Mouse (Mus musculus) Patski (cell line): ENCODE data around the gene Cfap300. TPM values are rescaled to one million over a fixed set of nuclear protein-coding genes. Genes with fewer than 3 reads are reported as not detected.
A peak's percentile ranks its signal among the peaks of the same experiment; 100 is the strongest.

Source experiments
- ATAC-seq: fragments of 100-300 bp; one replicate; pipeline ENCODE4 v1.8.0; 2021
- CTCF ChIA-PET: fragments of 350-600 bp; sonication (Branson Sonifier 250); formaldehyde crosslinking; loops from one replicate; lab custom pipeline; 2022; ENCODE audit warnings: inconsistent platforms; lab: Charles Lee
- POLR2A ChIA-PET: fragments of 350-600 bp; sonication (Branson Sonifier 250); formaldehyde crosslinking; loops from one replicate; lab custom pipeline; 2022; ENCODE audit warnings: antibody characterized with exemption, inconsistent platforms; lab: Charles Lee
- DNase-seq: peaks from one replicate; pipeline ENCODE4 v3.0.0-alpha.2; 2011; ENCODE audit warnings: low read depth, low spot score
- H3K27me3 ChIP-seq: fragments of 371-371 bp; one replicate; pipeline ENCODE4 v1.5.1; 2021
- CTCF ChIP-seq: fragments of 100-300 bp; IDR thresholded peaks from one replicate; pipeline ENCODE4 v1.5.1; 2021
- in situ Hi-C: fragments of 300-500 bp; cut with MboI; formaldehyde crosslinking; loops from 3 replicates; pipeline ENCODE4 v1.11.1; 2018; ENCODE audit warnings: low pct_unique_long_range_greater_than_20kb, mixed read lengths
- polyA plus RNA-seq: library from polyadenylated mRNA; unstranded; gene quantifications from one replicate; pipeline ENCODE4 v1.2.3, GENCODE M21; 2021

Gene Cfap300
- polyA plus RNA-seq, result 16.5 TPM

DNA sequence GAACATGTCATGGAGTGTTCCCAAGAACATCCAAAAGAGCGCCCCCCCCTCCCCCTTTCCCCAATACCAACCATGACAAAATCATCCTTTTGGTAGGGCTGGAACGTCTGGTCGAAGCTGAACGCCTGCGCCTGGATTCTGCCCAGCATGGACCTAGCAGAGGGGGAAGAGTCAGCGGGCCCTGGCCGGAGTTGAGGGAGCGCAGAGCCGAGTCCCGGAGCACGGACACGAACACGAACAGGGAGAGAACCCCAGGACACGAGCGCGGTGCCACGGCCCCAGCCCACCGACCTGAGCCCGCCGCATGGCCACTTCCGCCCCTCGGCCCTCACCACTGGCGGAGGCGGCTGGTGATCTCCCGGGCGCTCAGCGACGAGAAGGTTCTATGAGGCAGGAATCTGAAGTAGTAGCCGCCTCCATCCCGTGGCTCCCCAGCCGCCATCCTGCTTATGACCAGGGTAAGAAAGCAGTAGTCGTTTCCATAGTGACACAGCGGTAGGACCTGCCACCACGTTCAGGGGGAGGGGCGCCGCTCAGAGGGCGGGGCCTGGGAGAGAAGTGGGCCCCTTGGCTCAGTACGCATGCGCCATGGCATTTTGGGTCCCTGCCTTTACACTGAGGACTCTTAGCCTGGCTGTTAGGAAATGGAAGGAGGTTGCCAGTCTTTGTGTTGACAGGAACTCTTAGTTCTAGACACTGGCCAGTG lies at the start of gene Cfap300:
Gene Cfap300, minus strand, starts transcription at position 486 of the 706 bp plus-strand sequence.
- POLR2A ChIA-PET, result no interaction called here
- in situ Hi-C loops, result no loop called here
- TF ChIP-seq CTCF, result no peak
- peak; percentile 61 for DNase-seq
- peak; percentile 95 for ATAC-seq
- H3K27me3 ChIP-seq, result no peaks in the 10 kb centered on the region
- CTCF ChIA-PET, result interaction anchor here (1.3 kb wide), 1 partner anchor 44 kb away, joined by 3 read pairs; no protein-coding TSS in a partner anchor

DNA sequence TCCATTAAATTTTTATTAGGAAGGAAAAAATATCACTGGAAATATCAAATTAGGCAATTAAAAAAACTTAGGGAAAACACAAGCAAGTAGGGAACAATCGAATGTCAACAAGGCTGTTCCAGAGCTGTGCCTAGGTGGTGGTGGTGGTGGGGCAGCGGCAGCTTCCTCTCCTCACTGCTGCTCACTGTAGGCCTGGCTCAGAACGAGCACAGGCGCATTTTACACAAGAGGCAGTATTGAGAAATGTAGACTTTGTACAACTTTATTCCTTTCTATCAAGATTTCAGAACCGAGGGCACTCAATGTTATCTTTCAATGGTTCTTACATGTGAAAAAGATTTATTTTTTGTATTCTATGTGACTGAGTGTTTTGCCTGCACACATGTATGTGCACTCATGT lies 36.3 kb upstream of the Cfap300 start:
- ATAC-seq, result no peak
- ChIA-PET POLR2A (no interaction called here), CTCF (no interaction called here)
- in situ Hi-C loops, result no loop called here
- H3K27me3 ChIP-seq, result no peaks in the 10 kb centered on the region
- DNase-seq, result no peak
- no peak for TF ChIP-seq CTCF

DNA sequence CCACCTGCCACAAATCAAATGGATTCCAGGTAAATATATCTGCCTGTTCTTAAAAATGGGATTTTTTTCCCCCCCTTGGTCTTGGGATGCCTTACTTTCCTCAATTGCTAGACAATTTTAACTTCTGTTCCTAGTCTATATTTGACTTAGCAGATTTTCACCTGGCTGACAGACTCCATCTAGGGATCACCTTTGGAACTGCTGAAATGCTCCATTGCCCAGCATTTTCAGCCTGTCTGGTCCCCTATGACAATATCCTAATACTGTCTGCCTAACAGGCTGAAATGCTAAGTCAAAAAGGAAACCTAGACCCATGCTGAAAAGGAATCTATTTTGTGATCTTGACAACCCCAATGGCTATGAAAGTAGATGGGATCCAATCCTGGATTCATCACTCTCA lies 31.7 kb upstream of the Cfap300 start:
- ATAC-seq, result no peak
- POLR2A ChIA-PET, result no interaction called here
- peak; percentile 7 for DNase-seq
- CTCF ChIA-PET, result interaction anchor here (1.2 kb wide), 1 partner anchor 13 kb away, joined by 4 read pairs; no protein-coding TSS in a partner anchor
- no peaks in the 10 kb centered on the region for H3K27me3 ChIP-seq
- TF ChIP-seq CTCF, result peak; percentile 64
- in situ Hi-C loops, result no loop called here

DNA sequence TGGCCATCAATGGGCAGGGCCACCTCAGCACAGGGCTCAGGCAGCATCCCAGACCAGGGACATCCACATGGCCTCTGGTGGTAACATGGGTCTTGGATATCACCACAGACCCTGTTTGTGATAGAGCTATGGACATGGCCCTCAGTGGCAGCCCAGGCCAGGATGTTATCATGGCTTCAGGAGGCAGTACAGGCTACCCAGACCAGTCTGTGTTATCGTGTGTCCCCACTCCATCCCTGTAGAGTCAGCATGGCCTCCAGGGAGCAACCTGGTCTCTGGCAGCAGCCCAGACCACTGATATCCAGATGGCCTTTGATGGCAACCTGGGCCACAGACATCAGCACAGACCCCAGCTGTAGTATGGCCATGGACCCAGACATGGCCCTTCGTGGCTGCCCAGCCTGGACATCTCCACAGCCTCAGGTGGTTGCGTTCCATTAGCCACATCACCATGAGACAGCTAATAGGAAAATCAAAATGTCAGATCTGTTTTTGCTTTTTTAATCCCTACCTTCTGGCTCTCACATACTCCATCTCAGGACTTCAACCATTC lies 30.7 kb upstream of the Cfap300 start:
- ChIA-PET POLR2A (no interaction called here), CTCF (interaction anchor here (1.0 to 1.2 kb wide), 2 partner anchors 11 to 177 kb away, joined by 3 to 4 read pairs; no protein-coding TSS in a partner anchor)
- ATAC-seq (no peak), DNase-seq (no peak)
- no peaks in the 10 kb centered on the region for H3K27me3 ChIP-seq
- in situ Hi-C loops, result no loop called here
- no peak for TF ChIP-seq CTCF

DNA sequence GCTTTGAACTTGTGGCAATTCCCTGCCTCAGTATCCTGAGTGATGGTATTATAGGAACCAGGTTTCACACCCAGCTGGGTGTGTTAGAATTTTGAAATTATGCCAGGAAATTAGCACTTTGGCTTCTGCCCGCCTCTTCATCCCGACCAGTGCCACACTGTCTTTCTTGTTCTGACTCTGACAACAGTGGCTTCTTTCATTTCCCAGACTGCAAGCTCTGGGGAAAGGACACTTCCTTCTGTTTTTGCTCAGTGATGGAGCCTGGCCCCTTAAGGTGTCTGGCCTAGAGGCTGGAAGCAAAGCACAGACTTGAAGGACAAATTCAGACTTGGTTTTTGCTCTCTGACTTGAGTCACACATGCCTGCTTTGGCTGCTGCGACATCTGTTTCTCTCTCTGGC lies 17.0 kb upstream of the Cfap300 start:
- in situ Hi-C loops, result no loop called here
- no peaks in the 10 kb centered on the region for H3K27me3 ChIP-seq
- ATAC-seq, result no peak
- CTCF ChIA-PET, result no interaction called here
- no peak for DNase-seq
- POLR2A ChIA-PET, result no interaction called here
- no peak for TF ChIP-seq CTCF

DNA sequence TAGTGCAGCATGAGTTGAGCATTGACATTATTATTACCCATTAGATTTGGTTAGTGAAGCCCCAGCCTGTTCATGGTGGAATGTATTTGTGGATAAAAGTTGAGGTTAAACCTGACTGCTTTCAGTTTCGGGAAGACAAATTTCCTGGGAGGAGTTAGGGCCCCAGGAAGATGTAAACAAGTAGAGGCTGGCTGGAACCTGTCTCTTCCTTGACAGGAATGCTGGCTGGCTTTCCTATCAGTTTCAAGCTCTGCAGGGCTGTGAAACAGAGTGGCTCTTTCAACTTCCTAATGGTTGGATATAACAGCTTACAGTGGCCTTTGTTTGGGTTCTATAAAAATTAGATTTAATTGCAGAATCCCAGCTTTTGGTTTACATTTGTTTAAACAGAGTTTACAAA lies 12.2 kb upstream of the Cfap300 start:
- ATAC-seq (no peak), DNase-seq (no peak)
- no peaks in the 10 kb centered on the region for H3K27me3 ChIP-seq
- in situ Hi-C loops, result no loop called here
- ChIA-PET POLR2A (no interaction called here), CTCF (interaction anchor here (2.0 kb wide), 1 partner anchor 10 kb away, joined by 6 read pairs; no protein-coding TSS in a partner anchor)
- TF ChIP-seq CTCF, result no peak

DNA sequence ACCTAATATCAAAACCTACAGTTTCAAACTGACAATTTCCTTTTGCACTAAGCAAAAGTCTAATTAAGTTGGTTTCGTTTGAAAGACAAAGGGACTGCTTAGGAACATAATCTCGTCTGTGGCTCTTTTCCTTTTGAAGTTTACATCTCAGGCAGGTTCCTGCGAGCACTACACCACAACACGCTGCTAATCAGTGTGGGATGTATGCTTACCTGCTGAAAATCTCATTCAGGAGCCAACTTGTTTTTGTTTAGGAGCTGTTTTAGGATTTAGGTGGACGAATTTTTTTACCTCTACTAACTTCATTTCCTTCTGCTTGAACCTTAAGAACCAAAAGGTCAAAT lies 393 bp upstream of the Cfap300 start:
- no peaks in the 10 kb centered on the region for H3K27me3 ChIP-seq
- in situ Hi-C loops, result no loop called here
- CTCF ChIA-PET, result interaction anchor here (0.8 to 2.5 kb wide), 4 partner anchors 12 to 45 kb away, joined by 3 to 6 read pairs (median 3); no protein-coding TSS in a partner anchor
- DNase-seq, result no peak
- ATAC-seq, result peak; percentile 6
- TF ChIP-seq CTCF, result no peak
- POLR2A ChIA-PET, result no interaction called here

DNA sequence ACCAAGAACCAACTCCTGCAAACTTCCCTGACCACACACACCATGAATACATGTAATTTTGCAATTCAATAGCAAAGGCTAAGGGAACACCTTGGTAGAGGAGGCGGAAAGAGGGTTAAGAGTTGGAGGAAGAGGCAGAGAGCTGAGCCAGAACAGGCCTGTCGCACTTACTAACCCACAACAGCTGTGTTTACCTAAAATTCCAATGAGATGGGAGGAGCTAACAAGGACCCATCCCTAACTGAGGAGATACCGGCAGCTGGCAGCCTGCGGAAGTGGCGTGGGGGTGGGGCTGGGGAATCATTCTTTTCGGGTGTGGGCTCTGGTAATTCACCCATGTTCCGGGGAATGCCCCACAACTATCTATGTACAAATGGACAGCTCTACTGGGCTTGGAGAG lies 7.1 kb downstream of the Cfap300 start:
- ATAC-seq (no peak), DNase-seq (no peak)
- TF ChIP-seq CTCF, result no peak
- POLR2A ChIA-PET, result interaction anchor here (0.6 kb wide), 1 partner anchor 272 kb away, joined by 3 read pairs; no protein-coding TSS in a partner anchor
- H3K27me3 ChIP-seq, result no peaks in the 10 kb centered on the region
- CTCF ChIA-PET, result no interaction called here
- in situ Hi-C loops, result no loop called here

DNA sequence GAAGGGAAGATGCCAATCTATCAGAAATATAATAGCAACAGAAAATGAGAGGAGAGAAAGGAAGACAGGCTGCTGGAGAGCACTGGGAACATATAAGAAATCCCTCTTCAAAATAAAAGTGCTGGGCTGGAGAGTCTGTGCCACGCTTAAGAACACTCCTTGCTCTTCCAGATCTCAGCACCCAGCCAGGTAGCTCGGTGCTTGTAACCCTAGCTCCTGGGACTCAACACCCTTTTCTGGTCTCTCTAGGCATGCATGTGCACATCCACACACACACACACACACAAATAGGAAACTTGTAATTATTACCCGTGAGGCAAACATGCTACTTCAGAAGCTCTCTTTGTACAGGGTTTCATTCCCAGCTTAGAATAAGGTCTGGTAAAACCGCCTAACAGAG lies 7.5 kb downstream of the Cfap300 start:
- CTCF ChIA-PET, result interaction anchor here (0.9 to 2.0 kb wide), 2 partner anchors 16 to 30 kb away, joined by 3 to 9 read pairs; no protein-coding TSS in a partner anchor
- H3K27me3 ChIP-seq, result no peaks in the 10 kb centered on the region
- POLR2A ChIA-PET, result interaction anchor here (0.6 kb wide), 1 partner anchor 272 kb away, joined by 3 read pairs; no protein-coding TSS in a partner anchor
- no peak for DNase-seq
- no peak for ATAC-seq
- no peak for TF ChIP-seq CTCF
- in situ Hi-C loops, result no loop called here

DNA sequence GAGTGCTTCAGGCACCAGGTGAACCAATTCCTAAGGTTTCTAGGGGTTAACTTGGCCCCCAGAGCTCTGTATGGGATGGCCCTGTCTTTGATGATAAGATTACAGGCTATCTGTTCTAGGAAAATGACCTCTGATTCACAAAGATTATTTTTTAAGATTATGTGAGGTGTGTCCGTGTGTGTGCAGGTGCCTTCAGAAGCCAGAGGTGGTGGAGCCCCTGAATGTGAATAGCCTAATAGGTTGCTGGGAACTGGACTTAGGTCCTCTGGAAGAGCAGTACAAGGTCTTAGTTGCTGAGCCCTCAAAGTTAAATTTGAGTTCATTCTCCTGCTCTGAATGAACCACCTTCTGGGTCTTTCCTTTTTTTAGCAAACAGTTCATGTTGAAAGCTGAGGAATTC lies 8.5 kb downstream of the Cfap300 start:
- in situ Hi-C loops, result no loop called here
- no peaks in the 10 kb centered on the region for H3K27me3 ChIP-seq
- ChIA-PET POLR2A (interaction anchor here (0.6 kb wide), 1 partner anchor 350 kb away, joined by 7 read pairs; no protein-coding TSS in a partner anchor), CTCF (interaction anchor here (0.9 to 2.0 kb wide), 2 partner anchors 15 to 29 kb away, joined by 3 to 9 read pairs; no protein-coding TSS in a partner anchor)
- ATAC-seq, result no peak
- no peak for TF ChIP-seq CTCF
- DNase-seq, result no peak

DNA sequence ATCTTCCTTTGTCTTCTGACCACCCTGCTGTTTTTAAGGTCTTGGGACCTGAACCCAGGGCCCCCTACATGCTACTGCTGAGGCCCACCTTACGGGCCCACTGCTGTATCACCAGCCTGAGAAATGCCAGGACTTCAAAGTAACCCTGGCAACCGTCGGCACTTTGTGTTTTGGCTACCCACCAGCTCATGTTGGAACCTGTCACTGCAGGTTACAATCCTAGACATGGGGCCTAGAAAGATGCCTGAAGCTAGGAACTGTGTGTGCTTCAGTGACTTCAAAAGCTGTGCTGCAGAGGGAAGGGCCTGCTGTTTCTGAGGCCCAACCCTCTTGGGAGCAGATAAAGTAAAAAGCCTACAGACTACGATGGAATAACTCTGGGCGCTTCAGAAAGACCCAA lies 9.8 kb downstream of the Cfap300 start:
- in situ Hi-C loops, result no loop called here
- H3K27me3 ChIP-seq, result no peaks in the 10 kb centered on the region
- DNase-seq, result no peak
- TF ChIP-seq CTCF, result no peak
- CTCF ChIA-PET, result no interaction called here
- ATAC-seq, result no peak
- POLR2A ChIA-PET, result no interaction called here
